Mouse (Mus musculus): ENCODE data around the gene Ugt1a5.

Ugt1a5 gene

GRCm38 (mm10) chr1:88240072-88240471 is 74.3 kb downstream of the Ugt1a5 start:
- no peak for DNase-seq (ENCODE audit: low read depth, low spot score)

GRCm38 (mm10) chr1:88240579-88240978 is 74.8 kb downstream of the Ugt1a5 start:
- no peak for DNase-seq (ENCODE audit: low read depth, low spot score)

GRCm38 (mm10) chr1:88243861-88244260 is 78.0 kb downstream of the Ugt1a5 start:
- DNase-seq (ENCODE audit: low read depth, low spot score), result no peak

- no peak for DNase-seq (ENCODE audit: low read depth, low spot score)
Observed at GRCm38 (mm10) chr1:88245881-88246280, 80.1 kb downstream of the Ugt1a5 start.

GRCm38 (mm10) chr1:88246386-88246785 is 80.6 kb downstream of the Ugt1a5 start:
- DNase-seq (ENCODE audit: low read depth, low spot score), result no peak

GRCm38 (mm10) chr1:88247660-88248059 is 81.8 kb downstream of the Ugt1a5 start:
- no peak for DNase-seq (ENCODE audit: low read depth, low spot score)

GRCm38 (mm10) chr1:88248658-88249057 is 82.8 kb downstream of the Ugt1a5 start:
- DNase-seq (ENCODE audit: low read depth, low spot score), result no peak

GRCm38 (mm10) chr1:88249596-88249995 is 83.8 kb downstream of the Ugt1a5 start:
- DNase-seq (ENCODE audit: low read depth, low spot score), result no peak

GRCm38 (mm10) chr1:88250023-88250422 is 84.2 kb downstream of the Ugt1a5 start:
- no peak for DNase-seq (ENCODE audit: low read depth, low spot score)

GRCm38 (mm10) chr1:88253106-88253505 is 87.3 kb downstream of the Ugt1a5 start:
- no peak for DNase-seq (ENCODE audit: low read depth, low spot score)

GRCm38 (mm10) chr1:88253540-88253939 is 87.7 kb downstream of the Ugt1a5 start:
- DNase-seq (ENCODE audit: low read depth, low spot score), result no peak

- no peak for DNase-seq (ENCODE audit: low read depth, low spot score)
Observed at GRCm38 (mm10) chr1:88254793-88255465, 89.1 kb downstream of the Ugt1a5 start.

GRCm38 (mm10) chr1:88255466-88255857 is 89.7 kb downstream of the Ugt1a5 start:
- DNase-seq (ENCODE audit: low read depth, low spot score), result no peak

- no peak for DNase-seq (ENCODE audit: low read depth, low spot score)
Observed at GRCm38 (mm10) chr1:88255989-88256754, 90.4 kb downstream of the Ugt1a5 start.

GRCm38 (mm10) chr1:88256886-88257663 is 91.3 kb downstream of the Ugt1a5 start:
- DNase-seq (ENCODE audit: low read depth, low spot score), result peak; percentile 49

GRCm38 (mm10) chr1:88257681-88258080 is 91.9 kb downstream of the Ugt1a5 start:
- no peak for DNase-seq (ENCODE audit: low read depth, low spot score)

GRCm38 (mm10) chr1:88258361-88258760 is 92.5 kb downstream of the Ugt1a5 start:
- no peak for DNase-seq (ENCODE audit: low read depth, low spot score)

- DNase-seq (ENCODE audit: low read depth, low spot score), result peak; percentile 50
Observed at GRCm38 (mm10) chr1:88258881-88259642, 93.2 kb downstream of the Ugt1a5 start.

GRCm38 (mm10) chr1:88259643-88260024 is 93.8 kb downstream of the Ugt1a5 start:
- no peak for DNase-seq (ENCODE audit: low read depth, low spot score)

GRCm38 (mm10) chr1:88260114-88260513 is 94.3 kb downstream of the Ugt1a5 start:
- peak; percentile 41 for DNase-seq (ENCODE audit: low read depth, low spot score)

GRCm38 (mm10) chr1:88260604-88261377 is 95.0 kb downstream of the Ugt1a5 start:
- DNase-seq (ENCODE audit: low read depth, low spot score), result no peak

Measured in 3T3-L1 (cell line).